Mouse (Mus musculus): ENCODE data around the gene 2010111I01Rik. TPM values are rescaled to one million over a fixed set of nuclear protein-coding genes. Genes with fewer than 3 reads are reported as not detected.

The 2010111I01Rik gene
- polyA plus RNA-seq, 1 experiment from 2014 or later: 28.5 TPM

GRCm38 (mm10) chr13:63010345-63011090 lies 45.8 kb downstream of the 2010111I01Rik start:
- no peak overlapping the region for H3K4me3 ChIP-seq
- H3K4me1 ChIP-seq: no peaks in the 10 kb centered on the region
- no peaks in the 10 kb centered on the region for H3K9me3 ChIP-seq (replicated peaks)
- no peak for DNase-seq (ENCODE audit: low spot score)
- H3K27me3 ChIP-seq (ENCODE audit: low read depth, poor library complexity, severe bottlenecking): no peaks in the 10 kb centered on the region
- WGBS: 84% methylated on average over 2 of the region's 2 CpGs
- no peak overlapping the region for H3K27ac ChIP-seq (replicated peaks)
- no peaks in the 10 kb centered on the region for H3K36me3 ChIP-seq

GRCm38 (mm10) chr13:63014353-63014752 lies 49.7 kb downstream of the 2010111I01Rik start:
- H3K4me1 ChIP-seq: no peaks in the 10 kb centered on the region
- no peak overlapping the region for H3K27ac ChIP-seq (replicated peaks)
- H3K36me3 ChIP-seq: no peaks in the 10 kb centered on the region
- DNase-seq (ENCODE audit: low spot score): no peak
- 90% methylated on average over 1 of the region's 1 CpGs for WGBS
- H3K9me3 ChIP-seq (replicated peaks): no peaks in the 10 kb centered on the region
- H3K27me3 ChIP-seq (ENCODE audit: low read depth, poor library complexity, severe bottlenecking): no peaks in the 10 kb centered on the region
- no peak overlapping the region for H3K4me3 ChIP-seq

GRCm38 (mm10) chr13:63015362-63015761 lies 50.7 kb downstream of the 2010111I01Rik start:
- Histone ChIP-seq H3K27me3 (ENCODE audit: low read depth, poor library complexity, severe bottlenecking) (no peaks in the 10 kb centered on the region), H3K9me3 (replicated peaks) (no peaks in the 10 kb centered on the region), H3K36me3 (no peaks in the 10 kb centered on the region), H3K4me3 (no peak overlapping the region), H3K4me1 (no peaks in the 10 kb centered on the region), H3K27ac (replicated peaks) (no peak overlapping the region)
- WGBS: 84% methylated on average over 4 of the region's 4 CpGs
- no peak for DNase-seq (ENCODE audit: low spot score)

GRCm38 (mm10) chr13:63016056-63016455 lies 51.4 kb downstream of the 2010111I01Rik start:
- no peak for DNase-seq (ENCODE audit: low spot score)
- H3K4me3 ChIP-seq: no peak overlapping the region
- H3K27me3 ChIP-seq (ENCODE audit: low read depth, poor library complexity, severe bottlenecking): no peaks in the 10 kb centered on the region
- H3K36me3 ChIP-seq: no peaks in the 10 kb centered on the region
- no peaks in the 10 kb centered on the region for H3K9me3 ChIP-seq (replicated peaks)
- WGBS: 92% methylated on average over 3 of the region's 3 CpGs
- H3K27ac ChIP-seq (replicated peaks): no peak overlapping the region
- H3K4me1 ChIP-seq: no peaks in the 10 kb centered on the region

- Histone ChIP-seq H3K4me1 (no peaks in the 10 kb centered on the region), H3K36me3 (no peaks in the 10 kb centered on the region), H3K27ac (replicated peaks) (no peak overlapping the region), H3K27me3 (ENCODE audit: low read depth, poor library complexity, severe bottlenecking) (no peaks in the 10 kb centered on the region), H3K9me3 (replicated peaks) (no peaks in the 10 kb centered on the region), H3K4me3 (no peak overlapping the region)
- DNase-seq (ENCODE audit: low spot score): no peak
- WGBS: 83% methylated on average over 7 of the region's 7 CpGs
These were observed 58.8 kb downstream of the 2010111I01Rik start for GRCm38 (mm10) chr13:63023243-63024217.

- Histone ChIP-seq H3K27me3 (ENCODE audit: low read depth, poor library complexity, severe bottlenecking) (no peaks in the 10 kb centered on the region), H3K27ac (replicated peaks) (no peak overlapping the region), H3K36me3 (no peaks in the 10 kb centered on the region), H3K4me1 (peaks cover 4% of the 10 kb centered on the region; the same call in 1 of the 2 replicates), H3K9me3 (replicated peaks) (no peaks in the 10 kb centered on the region), H3K4me3 (no peak overlapping the region)
- DNase-seq (ENCODE audit: low spot score): no peak
- WGBS: 74% methylated on average over 1 of the region's 1 CpGs
These were observed 65.3 kb downstream of the 2010111I01Rik start for GRCm38 (mm10) chr13:63030023-63030422.

- Histone ChIP-seq H3K4me3 (no peak overlapping the region), H3K27me3 (ENCODE audit: low read depth, poor library complexity, severe bottlenecking) (no peaks in the 10 kb centered on the region), H3K27ac (replicated peaks) (no peak overlapping the region), H3K4me1 (peaks cover 4% of the 10 kb centered on the region; the same call in 1 of the 2 replicates), H3K36me3 (no peaks in the 10 kb centered on the region), H3K9me3 (replicated peaks) (no peaks in the 10 kb centered on the region)
- 96% methylated on average over 1 of the region's 1 CpGs for WGBS
- DNase-seq (ENCODE audit: low spot score): no peak
These were observed 66.6 kb downstream of the 2010111I01Rik start for GRCm38 (mm10) chr13:63031244-63031643.

GRCm38 (mm10) chr13:63032304-63032830 lies 67.7 kb downstream of the 2010111I01Rik start:
- H3K27ac ChIP-seq (replicated peaks): no peak overlapping the region
- no peak for DNase-seq (ENCODE audit: low spot score)
- no peaks in the 10 kb centered on the region for H3K27me3 ChIP-seq (ENCODE audit: low read depth, poor library complexity, severe bottlenecking)
- WGBS: 87% methylated on average over 5 of the region's 5 CpGs
- no peaks in the 10 kb centered on the region for H3K36me3 ChIP-seq
- peaks cover 4% of the 10 kb centered on the region; the same call in 1 of the 2 replicates for H3K4me1 ChIP-seq
- H3K9me3 ChIP-seq (replicated peaks): no peaks in the 10 kb centered on the region
- no peak overlapping the region for H3K4me3 ChIP-seq

- DNase-seq (ENCODE audit: low spot score): no peak
- peaks cover 4% of the 10 kb centered on the region; the same call in 1 of the 2 replicates for H3K4me1 ChIP-seq
- WGBS: 82% methylated on average over 8 of the region's 8 CpGs
These were observed 68.3 kb downstream of the 2010111I01Rik start for GRCm38 (mm10) chr13:63032958-63033357.

GRCm38 (mm10) chr13:63033364-63033763 lies 68.7 kb downstream of the 2010111I01Rik start:
- Histone ChIP-seq H3K9me3 (replicated peaks) (no peaks in the 10 kb centered on the region), H3K4me1 (peaks cover 4% of the 10 kb centered on the region; the same call in 1 of the 2 replicates), H3K27me3 (ENCODE audit: low read depth, poor library complexity, severe bottlenecking) (no peaks in the 10 kb centered on the region), H3K4me3 (no peak overlapping the region), H3K36me3 (no peaks in the 10 kb centered on the region), H3K27ac (replicated peaks) (no peak overlapping the region)
- no peak for DNase-seq (ENCODE audit: low spot score)
- 95% methylated on average over 2 of the region's 2 CpGs for WGBS

More at GRCm38 (mm10) chr13:63032958-63033357, 68.3 kb downstream of the 2010111I01Rik start:
- H3K27ac ChIP-seq (replicated peaks): no peak overlapping the region
- H3K27me3 ChIP-seq (ENCODE audit: low read depth, poor library complexity, severe bottlenecking): no peaks in the 10 kb centered on the region
- no peaks in the 10 kb centered on the region for H3K9me3 ChIP-seq (replicated peaks)
- H3K36me3 ChIP-seq: no peaks in the 10 kb centered on the region
- H3K4me3 ChIP-seq: no peak overlapping the region

- Histone ChIP-seq H3K4me1 (peaks cover 4% of the 10 kb centered on the region; the same call in 1 of the 2 replicates), H3K4me3 (no peak overlapping the region), H3K27ac (replicated peaks) (no peak overlapping the region), H3K9me3 (replicated peaks) (no peaks in the 10 kb centered on the region), H3K36me3 (no peaks in the 10 kb centered on the region), H3K27me3 (ENCODE audit: low read depth, poor library complexity, severe bottlenecking) (no peaks in the 10 kb centered on the region)
- 69% methylated on average over 4 of the region's 4 CpGs for WGBS
- no peak for DNase-seq (ENCODE audit: low spot score)
These were observed 70.0 kb downstream of the 2010111I01Rik start for GRCm38 (mm10) chr13:63034666-63035065.

GRCm38 (mm10) chr13:63037906-63038305 lies 73.2 kb downstream of the 2010111I01Rik start:
- no peak for DNase-seq (ENCODE audit: low spot score)
- H3K4me3 ChIP-seq: no peak overlapping the region
- H3K36me3 ChIP-seq: no peaks in the 10 kb centered on the region
- peaks cover 1% of the 10 kb centered on the region; the same call in 1 of the 2 replicates for H3K4me1 ChIP-seq
- no peaks in the 10 kb centered on the region for H3K27me3 ChIP-seq (ENCODE audit: low read depth, poor library complexity, severe bottlenecking)
- WGBS: 61% methylated on average over 10 of the region's 10 CpGs
- H3K27ac ChIP-seq (replicated peaks): no peak overlapping the region
- H3K9me3 ChIP-seq (replicated peaks): no peaks in the 10 kb centered on the region
